Mouse (Mus musculus): ENCODE results near the gene Olfr692. TPM values are rescaled to one million over a fixed set of nuclear protein-coding genes. Genes with fewer than 3 reads are reported as not detected.

Gene Olfr692
- total and polyA plus RNA-seq, 3 experiments: not detected

DNA sequence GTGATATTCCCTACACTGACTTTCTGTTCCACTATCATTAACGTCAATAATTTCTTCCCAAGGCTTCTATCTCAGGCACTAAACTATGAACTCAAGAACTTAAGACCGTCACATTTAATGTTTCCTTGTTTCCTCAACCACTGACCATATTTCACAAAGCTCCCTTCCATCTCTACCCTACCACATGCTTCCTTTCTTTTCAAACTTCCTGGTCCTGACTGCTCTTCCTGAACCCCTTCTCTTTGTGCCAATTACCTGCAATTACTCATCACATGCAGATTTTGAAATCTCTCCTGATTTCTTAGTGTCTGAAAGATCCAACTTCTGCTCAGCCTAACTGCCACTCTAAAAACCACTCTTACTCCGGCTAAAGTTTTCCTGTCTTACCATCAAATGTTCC, 12.3 kb downstream of the Olfr692 start:
- Histone ChIP-seq H3K9me3 (replicated peaks; ENCODE audit: low read length) (no peaks in the 10 kb centered on the region), H3K4me3 (replicated peaks in 1 of 3; ENCODE audit: low read depth in 2 of 3, low read length in 2 of 3, poor library complexity in 1 of 3) (no peak overlapping the region), H3K27me3 (replicated peaks) (no peaks in the 10 kb centered on the region), H3K4me2 (ENCODE audit: insufficient read depth, low read depth, poor library complexity, severe bottlenecking) (no peak overlapping the region), H3K27ac (ENCODE audit: insufficient read depth, low read depth) (no peak overlapping the region), H3K79me2 (replicated peaks; ENCODE audit: control insufficient read depth, extremely low read depth, insufficient read depth, poor library complexity, severe bottlenecking) (no peaks in the 10 kb centered on the region), H3K36me3 (replicated peaks in 1 of 2; ENCODE audit: control insufficient read depth in 1 of 2, insufficient read depth in 1 of 2, low read length in 1 of 2) (peaks cover 28 to 71% of the 10 kb centered on the region in 2 experiments), H3K4me1 (ENCODE audit: control insufficient read depth in 1 of 2, insufficient read depth in 2 of 2) (no peaks in the 10 kb centered on the region), H3K9ac (ENCODE audit: insufficient read depth, low read depth) (no peak overlapping the region)
- dilution Hi-C loops (cut with MboI; ENCODE audit: extremely low pct_ligation_motif_present, extremely low pct_unique_long_range_greater_than_20kb, low sequenced_read_pairs): no loop called here
- TF ChIP-seq TCF12 (IDR thresholded peaks at IDR 0.05; ENCODE audit: low read depth, low read length): no peak
- no peak for TF ChIP-seq MXI1 (IDR thresholded peaks at IDR 0.05; ENCODE audit: low read depth, low read length)
- in situ Hi-C loops (cut with MboI; ENCODE audit: low pct_ligation_motif_present, low pct_unique_long_range_greater_than_20kb, low sequenced_read_pairs): loop anchor here (10.0 kb wide), 1 partner anchor 46 kb away; the partner anchor contains the start of gene Olfr690
- DNase-seq (ENCODE audit: extremely low read depth): no peak

- TF ChIP-seq PAX5 (IDR thresholded peaks at IDR 0.05; ENCODE audit: low read length) (no peak), ETS1 (conservative IDR thresholded peaks at IDR 0.05; ENCODE audit: low read depth, low read length) (no peak), MAFK (IDR thresholded peaks at IDR 0.05; ENCODE audit: insufficient replicate concordance, low read length) (no peak), JUND (conservative IDR thresholded peaks at IDR 0.05; ENCODE audit: low read depth, low read length) (no peak), MEF2A (IDR thresholded peaks at IDR 0.05; ENCODE audit: borderline replicate concordance, low read depth, low read length) (no peak), SMC3 (IDR thresholded peaks at IDR 0.05; ENCODE audit: low read depth, low read length) (no peak), EP300 (IDR thresholded peaks at IDR 0.05; ENCODE audit: low read length) (no peak)
- Histone ChIP-seq H3K9ac (ENCODE audit: insufficient read depth, low read depth) (no peak overlapping the region), H3K27me3 (replicated peaks) (no peaks in the 10 kb centered on the region), H3K9me3 (replicated peaks; ENCODE audit: low read length) (no peaks in the 10 kb centered on the region), H3K4me1 (ENCODE audit: control insufficient read depth in 1 of 2, insufficient read depth in 2 of 2) (no peaks in the 10 kb centered on the region), H3K79me2 (replicated peaks; ENCODE audit: control insufficient read depth, extremely low read depth, insufficient read depth, poor library complexity, severe bottlenecking) (no peaks in the 10 kb centered on the region), H3K4me2 (ENCODE audit: insufficient read depth, low read depth, poor library complexity, severe bottlenecking) (no peak overlapping the region), H3K4me3 (replicated peaks in 1 of 3; ENCODE audit: low read depth in 2 of 3, low read length in 2 of 3, poor library complexity in 1 of 3) (no peak overlapping the region), H3K36me3 (replicated peaks in 1 of 2; ENCODE audit: control insufficient read depth in 1 of 2, insufficient read depth in 1 of 2, low read length in 1 of 2) (peaks cover 37 to 62% of the 10 kb centered on the region in 2 experiments), H3K27ac (ENCODE audit: insufficient read depth, low read depth) (no peak overlapping the region)
- dilution Hi-C loops (cut with MboI; ENCODE audit: extremely low pct_ligation_motif_present, extremely low pct_unique_long_range_greater_than_20kb, low sequenced_read_pairs): no loop called here
- no peak for DNase-seq (ENCODE audit: extremely low read depth)
- in situ Hi-C loops (cut with MboI; ENCODE audit: low pct_ligation_motif_present, low pct_unique_long_range_greater_than_20kb, low sequenced_read_pairs): loop anchor here (10.0 kb wide), 1 partner anchor 53 kb away; the partner anchor contains the start of gene Olfr690
These were observed 19.7 kb downstream of the Olfr692 start for GRCm38 (mm10) chr7:105387696-105388095.

- Histone ChIP-seq H3K27me3 (replicated peaks) (no peaks in the 10 kb centered on the region), H3K27ac (ENCODE audit: insufficient read depth, low read depth) (no peak overlapping the region), H3K9ac (ENCODE audit: insufficient read depth, low read depth) (no peak overlapping the region), H3K79me2 (replicated peaks; ENCODE audit: control insufficient read depth, extremely low read depth, insufficient read depth, poor library complexity, severe bottlenecking) (no peaks in the 10 kb centered on the region), H3K4me3 (replicated peaks in 1 of 3; ENCODE audit: low read depth in 2 of 3, low read length in 2 of 3, poor library complexity in 1 of 3) (no peak overlapping the region), H3K4me1 (ENCODE audit: control insufficient read depth in 1 of 2, insufficient read depth in 2 of 2) (no peaks in the 10 kb centered on the region), H3K36me3 (replicated peaks in 1 of 2; ENCODE audit: control insufficient read depth in 1 of 2, insufficient read depth in 1 of 2, low read length in 1 of 2) (peaks cover 22 to 38% of the 10 kb centered on the region in 2 experiments), H3K4me2 (ENCODE audit: insufficient read depth, low read depth, poor library complexity, severe bottlenecking) (no peak overlapping the region), H3K9me3 (replicated peaks; ENCODE audit: low read length) (no peaks in the 10 kb centered on the region)
- DNase-seq (ENCODE audit: extremely low read depth): no peak
- dilution Hi-C loops (cut with MboI; ENCODE audit: extremely low pct_ligation_motif_present, extremely low pct_unique_long_range_greater_than_20kb, low sequenced_read_pairs) (no loop called here), in situ Hi-C loops (cut with MboI; ENCODE audit: low pct_ligation_motif_present, low pct_unique_long_range_greater_than_20kb, low sequenced_read_pairs) (no loop called here)
- no peak for TF ChIP-seq USF1 (IDR thresholded peaks at IDR 0.05; ENCODE audit: low read depth, low read length)
- TF ChIP-seq ELF1 (IDR thresholded peaks at IDR 0.05; ENCODE audit: low read depth, low read length): no peak
These were observed 22.2 kb downstream of the Olfr692 start for GRCm38 (mm10) chr7:105390236-105390635.

Measured in CH12.LX (cell line).